Mouse (Mus musculus) lung, embryonic 16.5 days (tissue): Measurements from ENCODE around the gene Ttc25. TPM values are rescaled to one million over a fixed set of nuclear protein-coding genes. Genes with fewer than 3 reads are reported as not detected.
"Not testable (repeated sequence)": the region's sequence is repeated elsewhere in the genome, so short reads cannot be mapped to it uniquely, and the experiment has no call there.

ENCODE experiments used
- ATAC-seq: fragments of 200-750 bp; cut with Nextera tagmentation; 2 replicates; pipeline ENCODE4 v1.8.0; 2017; ENCODE audit warnings: low read depth, mild to moderate bottlenecking, moderate library complexity
- H3K27ac ChIP-seq: fragments of 300-500 bp; sonication (generic); 2 replicates; pipeline ENCODE4 v1.5.1; 2014; ENCODE audit warnings: mild to moderate bottlenecking, control low read depth, low read length
- H3K27me3 ChIP-seq: fragments of 300-500 bp; sonication (generic); 2 replicates; pipeline ENCODE4 v1.6.1; 2014; ENCODE audit warnings: low read depth, low read length, mixed read lengths; ENCODE audit not compliant: control insufficient read depth, insufficient read depth
- H3K36me3 ChIP-seq: fragments of 300-500 bp; sonication (generic); 2 replicates; pipeline ENCODE4 v1.6.1; 2014; ENCODE audit warnings: low read length; ENCODE audit not compliant: control insufficient read depth, insufficient read depth
- H3K4me1 ChIP-seq: fragments of 300-500 bp; sonication (generic); replicated peaks from 2 replicates; pipeline ENCODE4 v1.6.1; 2014; ENCODE audit warnings: low read length, mixed read lengths; ENCODE audit not compliant: control insufficient read depth, insufficient read depth
- H3K4me2 ChIP-seq: fragments of 300-500 bp; sonication (generic); 2 replicates; pipeline ENCODE4 v1.6.1; 2014; ENCODE audit warnings: low read depth, low read length, control low read depth
- H3K4me3 ChIP-seq: fragments of 300-500 bp; sonication (generic); 2 replicates; pipeline ENCODE4 v1.5.1; 2014; ENCODE audit warnings: mild to moderate bottlenecking, low read length, control low read depth
- H3K9ac ChIP-seq: fragments of 300-500 bp; sonication (generic); 2 replicates; pipeline ENCODE4 v1.6.1; 2014; ENCODE audit warnings: low read length, control low read depth
- H3K9me3 ChIP-seq: fragments of 300-500 bp; sonication (generic); 2 replicates; pipeline ENCODE4 v1.6.1; 2016; ENCODE audit warnings: low read length; ENCODE audit not compliant: control insufficient read depth
- WGBS: fragments of 180-500 bp; shearing (Covaris S2); extraction: QIAGEN DNeasy Blood & Tissue Kit; methylation state at CpG from one replicate; pipeline ENCODE4 v1.1.7; 2014; 5-methylcytosine and 5-hydroxymethylcytosine counted together
- polyA plus RNA-seq: library from polyadenylated mRNA; unstranded; fragments of >200 nt; fragmentation: Nextera tagmentation; extraction: Ambion mirVana; gene quantifications from 2 replicates; pipeline ENCODE4 v1.2.1, GENCODE M21; 2015

The Ttc25 gene
- polyA plus RNA-seq, 1 experiment from 2014 or later = 4.0 TPM

GRCm38 (mm10) chr11:100582413-100582812, 37.0 kb downstream of the Ttc25 start:
- not testable (repeated sequence) for H3K4me3 ChIP-seq, H3K9ac ChIP-seq, H3K4me2 ChIP-seq, ATAC-seq, H3K9me3 ChIP-seq, H3K27ac ChIP-seq, H3K27me3 ChIP-seq, H3K4me1 ChIP-seq
- WGBS = 95% methylated on average over 1 of the region's 1 CpGs
- peaks cover 66% of the 10 kb centered on the region for H3K36me3 ChIP-seq

GRCm38 (mm10) chr11:100582836-100583235, 37.4 kb downstream of the Ttc25 start:
- WGBS = 89% methylated on average over 2 of the region's 2 CpGs
- ATAC-seq = no peak

GRCm38 (mm10) chr11:100584561-100584961, 39.2 kb downstream of the Ttc25 start:
- WGBS = 86% methylated on average over 7 of the region's 7 CpGs
- ATAC-seq = no peak
- Histone ChIP-seq H3K4me1 (no peaks in the 10 kb centered on the region), H3K27ac (no peak overlapping the region), H3K4me2 (no peak overlapping the region), H3K9me3 (no peaks in the 10 kb centered on the region), H3K27me3 (no peaks in the 10 kb centered on the region), H3K9ac (no peak overlapping the region), H3K36me3 (peaks cover 75% of the 10 kb centered on the region), H3K4me3 (no peak overlapping the region)

More at GRCm38 (mm10) chr11:100582836-100583235, 37.4 kb downstream of the Ttc25 start:
- Histone ChIP-seq H3K9me3 (no peaks in the 10 kb centered on the region), H3K27me3 (no peaks in the 10 kb centered on the region), H3K9ac (no peak overlapping the region), H3K4me3 (no peak overlapping the region), H3K36me3 (peaks cover 69% of the 10 kb centered on the region), H3K4me2 (no peak overlapping the region), H3K4me1 (no peaks in the 10 kb centered on the region), H3K27ac (no peak overlapping the region)

- H3K27me3 ChIP-seq = no peaks in the 10 kb centered on the region
- H3K4me3 ChIP-seq = no peak overlapping the region
- H3K4me1 ChIP-seq = no peaks in the 10 kb centered on the region
- H3K4me2 ChIP-seq = no peak overlapping the region
- no peaks in the 10 kb centered on the region for H3K9me3 ChIP-seq
- WGBS = 95% methylated on average over 3 of the region's 3 CpGs
- H3K36me3 ChIP-seq = peaks cover 79% of the 10 kb centered on the region
- no peak overlapping the region for H3K27ac ChIP-seq
- ATAC-seq = no peak
- no peak overlapping the region for H3K9ac ChIP-seq
Measured at GRCm38 (mm10) chr11:100585148-100585547, 39.7 kb downstream of the Ttc25 start.

- peaks cover 80% of the 10 kb centered on the region for H3K36me3 ChIP-seq
- H3K4me2 ChIP-seq = no peak overlapping the region
- 87% methylated on average over 2 of the region's 2 CpGs for WGBS
- H3K27ac ChIP-seq = no peak overlapping the region
- no peaks in the 10 kb centered on the region for H3K9me3 ChIP-seq
- no peaks in the 10 kb centered on the region for H3K27me3 ChIP-seq
- H3K9ac ChIP-seq = no peak overlapping the region
- H3K4me3 ChIP-seq = no peak overlapping the region
- no peak for ATAC-seq
- no peaks in the 10 kb centered on the region for H3K4me1 ChIP-seq
Measured at GRCm38 (mm10) chr11:100588462-100588861, 43.1 kb downstream of the Ttc25 start.

GRCm38 (mm10) chr11:100592346-100593046, 47.1 kb downstream of the Ttc25 start:
- H3K4me2 ChIP-seq = no peak overlapping the region
- no peak overlapping the region for H3K4me3 ChIP-seq
- no peaks in the 10 kb centered on the region for H3K4me1 ChIP-seq
- no peak overlapping the region for H3K27ac ChIP-seq
- H3K9me3 ChIP-seq = no peaks in the 10 kb centered on the region
- no peak for ATAC-seq
- WGBS = 92% methylated on average over 11 of the region's 11 CpGs
- peaks cover 54% of the 10 kb centered on the region for H3K36me3 ChIP-seq
- no peak overlapping the region for H3K9ac ChIP-seq
- H3K27me3 ChIP-seq = no peaks in the 10 kb centered on the region

- no peak overlapping the region for H3K4me2 ChIP-seq
- ATAC-seq = no peak
- peaks cover 56% of the 10 kb centered on the region for H3K36me3 ChIP-seq
- 79% methylated on average over 7 of the region's 7 CpGs for WGBS
- no peak overlapping the region for H3K4me3 ChIP-seq
- no peak overlapping the region for H3K27ac ChIP-seq
- no peaks in the 10 kb centered on the region for H3K4me1 ChIP-seq
- H3K27me3 ChIP-seq = no peaks in the 10 kb centered on the region
- no peaks in the 10 kb centered on the region for H3K9me3 ChIP-seq
- no peak overlapping the region for H3K9ac ChIP-seq
Measured at GRCm38 (mm10) chr11:100594608-100595007, 49.2 kb downstream of the Ttc25 start.

GRCm38 (mm10) chr11:100595533-100595932, 50.1 kb downstream of the Ttc25 start:
- H3K27me3 ChIP-seq = no peaks in the 10 kb centered on the region
- H3K36me3 ChIP-seq = peaks cover 48% of the 10 kb centered on the region
- H3K9ac ChIP-seq = no peak overlapping the region
- ATAC-seq = no peak
- H3K4me3 ChIP-seq = no peak overlapping the region
- no peak overlapping the region for H3K4me2 ChIP-seq
- no peaks in the 10 kb centered on the region for H3K4me1 ChIP-seq
- WGBS = 70% methylated on average over 4 of the region's 4 CpGs
- no peak overlapping the region for H3K27ac ChIP-seq
- H3K9me3 ChIP-seq = no peaks in the 10 kb centered on the region

- WGBS = 78% methylated on average over 4 of the region's 4 CpGs
- Histone ChIP-seq H3K27ac (no peak overlapping the region), H3K4me2 (no peak overlapping the region), H3K27me3 (no peaks in the 10 kb centered on the region), H3K4me1 (no peaks in the 10 kb centered on the region), H3K36me3 (peaks cover 33% of the 10 kb centered on the region), H3K4me3 (no peak overlapping the region), H3K9me3 (no peaks in the 10 kb centered on the region), H3K9ac (no peak overlapping the region)
- ATAC-seq = no peak
Measured at GRCm38 (mm10) chr11:100598074-100598473, 52.7 kb downstream of the Ttc25 start.
